Mouse (Mus musculus) lung, embryonic 16.5 days (tissue): ENCODE data around the gene Phox2b. TPM values are rescaled to one million over a fixed set of nuclear protein-coding genes. Genes with fewer than 3 reads are reported as not detected.

Experiments used
- microRNA-seq: library from miRNA; unstranded; fragments of <30 nt; microRNA quantifications from one replicate; pipeline ENCODE4, GENCODE M21; 2016
- polyA plus RNA-seq: library from polyadenylated mRNA; unstranded; fragments of >200 nt; fragmentation: Nextera tagmentation; extraction: Ambion mirVana; gene quantifications from 2 replicates; pipeline ENCODE4 v1.2.1, GENCODE M21; 2015

Gene Phox2b
- polyA plus RNA-seq, 1 experiment from 2014 or later: 0.75 TPM

Small RNAs within 50 kb of the gene (microRNA-seq; reads per million reads assigned to microRNA genes)
- gene Gm23841: not detected

Other genes with a start within 250 kb of the Phox2b start
- gene Tmem33, start 161.3 kb upstream of the Phox2b start, polyA plus RNA-seq: 79.8 and 82.8 TPM in 2 replicates
- 78.7 and 86.2 TPM in 2 replicates for gene Slc30a9, start 207.7 kb upstream of the Phox2b start, polyA plus RNA-seq